Mouse (Mus musculus) embryonic fibroblast, embryonic 13.5 days (primary cell): ENCODE data around the gene Eif4e3.

Experiments
- CTCF ChIP-seq: IDR thresholded peaks from 2 replicates; pipeline ENCODE4 v1.5.1; 2011; ENCODE audit warnings: mild to moderate bottlenecking, control low read depth, low read length, moderate library complexity, borderline replicate concordance; ENCODE audit not compliant: insufficient read depth
- POLR2A ChIP-seq: IDR thresholded peaks from 2 replicates; pipeline ENCODE4 v1.6.1; 2011; ENCODE audit warnings: low read depth, mild to moderate bottlenecking, control low read depth, low read length, moderate library complexity

DNA sequence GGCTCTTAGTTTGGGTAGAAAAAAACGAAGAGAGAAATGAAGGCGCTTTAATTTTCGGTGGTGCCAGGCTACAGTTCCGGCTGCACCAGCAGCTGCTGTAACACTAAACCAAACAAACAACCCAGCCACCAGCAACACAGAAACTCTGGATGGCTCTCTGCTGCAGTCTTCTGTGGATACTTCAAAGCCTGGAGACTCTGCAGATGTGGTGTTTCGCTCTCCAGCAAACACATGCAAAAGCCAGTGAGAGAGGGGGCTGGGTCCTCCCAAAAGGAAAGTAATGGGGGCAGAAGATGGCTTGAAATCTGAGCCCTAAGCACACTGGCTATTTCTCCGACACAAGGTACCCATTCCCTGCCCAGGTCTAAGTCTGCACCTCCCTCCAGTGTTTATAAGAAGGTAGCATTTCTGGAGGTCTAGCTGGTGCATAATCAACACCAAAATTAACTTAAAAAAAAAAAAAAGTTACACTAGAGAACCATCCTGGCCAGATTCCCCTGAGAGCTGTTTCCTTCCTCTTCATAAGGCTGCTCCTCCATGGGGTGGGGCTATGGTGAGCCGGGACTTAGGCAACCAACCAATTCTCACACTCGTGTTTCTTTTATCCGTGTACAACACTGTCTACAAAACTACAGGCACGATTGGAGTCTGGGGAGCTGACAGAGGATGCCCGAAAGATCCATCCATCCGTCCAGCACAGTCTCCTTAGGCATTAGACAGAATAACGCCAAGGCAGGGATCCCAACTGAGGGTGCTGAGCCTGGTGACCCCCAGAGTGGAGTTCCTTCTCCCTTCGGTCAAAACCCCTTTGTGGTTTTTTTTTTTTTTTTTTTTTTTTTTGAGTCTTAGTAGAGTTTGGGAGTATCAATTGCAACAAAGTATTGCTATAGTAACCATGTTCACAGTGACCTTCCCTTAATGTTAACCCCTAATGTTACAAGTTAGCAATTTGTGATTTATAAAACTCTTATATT, 55.8 kb downstream of the Eif4e3 start:
- TF ChIP-seq CTCF: no peak
- no peak for TF ChIP-seq POLR2A
